Mouse (Mus musculus) spleen, adult 2 months (tissue): ENCODE results near the gene Reps2.

Experiments used
- CTCF ChIP-seq: fragments of 200-500 bp; IDR thresholded peaks from 2 replicates; pipeline ENCODE4 v1.5.1; 2011; ENCODE audit warnings: mild to moderate bottlenecking, inconsistent platforms; ENCODE audit not compliant: insufficient read depth, insufficient read length, insufficient replicate concordance; ENCODE audit errors: extremely low read depth
- POLR2A ChIP-seq: fragments of 200-500 bp; IDR thresholded peaks from 2 replicates; pipeline ENCODE4 v1.6.1; 2011; ENCODE audit warnings: low read depth, low read length, inconsistent platforms

DNA sequence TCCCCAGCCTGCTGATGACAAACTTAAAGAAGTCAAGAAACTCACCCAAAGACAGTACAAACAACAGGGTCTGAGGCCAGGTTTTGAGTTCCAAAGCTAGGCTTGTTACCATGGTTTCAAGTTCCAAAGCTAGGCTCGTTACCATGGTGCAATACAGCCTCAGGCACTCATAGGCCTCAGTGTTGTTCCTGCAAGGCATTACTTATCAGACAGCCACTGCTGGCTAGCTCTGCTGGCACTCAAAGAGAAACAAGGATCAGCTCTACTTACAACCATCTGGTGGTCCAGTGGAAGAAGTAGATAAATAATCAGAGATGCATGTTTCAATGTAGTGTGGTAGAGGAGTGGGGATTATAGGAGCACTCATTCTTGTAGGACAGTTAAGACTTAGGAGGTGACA lies 200.5 kb downstream of the Reps2 start:
- TF ChIP-seq POLR2A: no peak
- TF ChIP-seq CTCF: no peak
